Mouse (Mus musculus) small intestine, adult 2 months (tissue): ENCODE results near the gene Fam214b. TPM values are rescaled to one million over a fixed set of nuclear protein-coding genes. Genes with fewer than 3 reads are reported as not detected.
"Not testable (repeated sequence)": the region's sequence is repeated elsewhere in the genome, so short reads cannot be mapped to it uniquely, and the experiment has no call there.

Experiments used
- H3K27ac ChIP-seq: fragments of 200-500 bp; 2 replicates; pipeline ENCODE4 v1.5.1; 2012; ENCODE audit warnings: low read depth, low read length, control low read depth, inconsistent platforms; ENCODE audit not compliant: insufficient read depth
- H3K27me3 ChIP-seq: fragments of 200-500 bp; 2 replicates; pipeline ENCODE4 v1.6.1; 2012; ENCODE audit warnings: mild to moderate bottlenecking, moderate library complexity, low read length, inconsistent platforms; ENCODE audit not compliant: control insufficient read depth, insufficient read depth
- H3K36me3 ChIP-seq: fragments of 200-500 bp; 2 replicates; pipeline ENCODE4 v1.6.1; 2012; ENCODE audit warnings: mild to moderate bottlenecking, low read length, control low read depth, inconsistent platforms; ENCODE audit not compliant: control insufficient read depth, insufficient read depth
- H3K4me1 ChIP-seq: fragments of 200-500 bp; 2 replicates; pipeline ENCODE4 v1.6.1; 2012; ENCODE audit warnings: low read length, inconsistent platforms, mixed read lengths; ENCODE audit not compliant: control insufficient read depth, insufficient read depth, insufficient read length
- H3K4me3 ChIP-seq: fragments of 200-500 bp; 2 replicates; pipeline ENCODE4 v1.5.1; 2012; ENCODE audit warnings: low read depth, mild to moderate bottlenecking, control low read depth, inconsistent platforms, low read length, moderate library complexity
- CTCF ChIP-seq: fragments of 200-500 bp; IDR thresholded peaks from 2 replicates; pipeline ENCODE4 v1.5.1; 2012; ENCODE audit warnings: low read depth, mild to moderate bottlenecking, control low read depth, inconsistent platforms, low read length, moderate library complexity, mixed read lengths; ENCODE audit not compliant: insufficient replicate concordance, insufficient read length; ENCODE audit errors: extremely low read depth
- POLR2A ChIP-seq: fragments of 200-500 bp; IDR thresholded peaks from 2 replicates; pipeline ENCODE4 v1.6.1; 2012; ENCODE audit warnings: low read depth, mild to moderate bottlenecking, control low read depth, inconsistent platforms, low read length, moderate library complexity
- WGBS: fragments of 180-500 bp; shearing (Covaris S2); methylation state at CpG from one replicate; pipeline ENCODE4 v1.1.7; 2018; 5-methylcytosine and 5-hydroxymethylcytosine counted together
- polyA plus RNA-seq: library from polyadenylated mRNA; depleted of rRNA; stranded (reverse); fragments of >200 nt; gene quantifications from 2 replicates; pipeline ENCODE4 v1.2.3, GENCODE M21; 2012

Gene Fam214b
- polyA plus RNA-seq, 1 experiment: 70.5 TPM

- 52% methylated on average over 2 of the region's 2 CpGs for WGBS
- Histone ChIP-seq H3K4me3 (no peak overlapping the region), H3K27me3 (no peaks in the 10 kb centered on the region), H3K36me3 (no peaks in the 10 kb centered on the region), H3K4me1 (peaks cover 10% of the 10 kb centered on the region), H3K27ac (no peak overlapping the region)
- TF ChIP-seq POLR2A (no peak), CTCF (peak; percentile 32; the same call in 1 of the 2 replicates)
These were observed 40.3 kb downstream of the Fam214b start for GRCm38 (mm10) chr4:43005765-43006164.

- 96% methylated on average over 3 of the region's 3 CpGs for WGBS
- Histone ChIP-seq H3K36me3 (no peaks in the 10 kb centered on the region), H3K4me1 (peaks cover 10% of the 10 kb centered on the region), H3K27me3 (no peaks in the 10 kb centered on the region), H3K4me3 (no peak overlapping the region), H3K27ac (no peak overlapping the region)
- no peak for TF ChIP-seq POLR2A
- no peak for TF ChIP-seq CTCF
These were observed 41.1 kb downstream of the Fam214b start for GRCm38 (mm10) chr4:43004951-43005350.

- peak overlapping the region; percentile 72 for H3K27ac ChIP-seq
- 37% methylated on average over 12 of the region's 12 CpGs for WGBS
- no peak for TF ChIP-seq POLR2A
- no peak for TF ChIP-seq CTCF
These were observed 43.1 kb downstream of the Fam214b start for GRCm38 (mm10) chr4:43002756-43003439.

GRCm38 (mm10) chr4:43001272-43001671 lies 44.7 kb downstream of the Fam214b start:
- no peak overlapping the region for H3K4me3 ChIP-seq
- 82% methylated on average over 2 of the region's 2 CpGs for WGBS
- H3K36me3 ChIP-seq: no peaks in the 10 kb centered on the region
- H3K4me1 ChIP-seq: peaks cover 12% of the 10 kb centered on the region
- no peaks in the 10 kb centered on the region for H3K27me3 ChIP-seq
- TF ChIP-seq CTCF: no peak
- TF ChIP-seq POLR2A: no peak
- H3K27ac ChIP-seq: no peak overlapping the region

More at GRCm38 (mm10) chr4:43002756-43003439, 43.1 kb downstream of the Fam214b start:
- no peaks in the 10 kb centered on the region for H3K27me3 ChIP-seq
- H3K4me1 ChIP-seq: peaks cover 12% of the 10 kb centered on the region
- no peaks in the 10 kb centered on the region for H3K36me3 ChIP-seq
- no peak overlapping the region for H3K4me3 ChIP-seq

- peak within 1 kb of the TSS; percentile 100 for H3K4me3 ChIP-seq
- peaks cover 12% of the 10 kb centered on the region for H3K4me1 ChIP-seq
- H3K27ac ChIP-seq: peak within 1 kb of the TSS; percentile 96
- WGBS: 1% methylated on average over 49 of the region's 56 CpGs
- not testable (repeated sequence) for H3K27me3 ChIP-seq, H3K36me3 ChIP-seq
These were observed 45.7 kb downstream of the Fam214b start, which contains the start of gene Vcp for GRCm38 (mm10) chr4:43000141-43000986. Gene Vcp, minus strand, starts transcription at chr4:43000507.

GRCm38 (mm10) chr4:42999451-43000140 lies 46.4 kb downstream of the Fam214b start:
- peak overlapping the region; percentile 96 for H3K27ac ChIP-seq
- H3K4me3 ChIP-seq: peak overlapping the region; percentile 100
- H3K4me1 ChIP-seq: peaks cover 12% of the 10 kb centered on the region
- H3K27me3 ChIP-seq: no peaks in the 10 kb centered on the region
- under 1% methylated on average over 50 of the region's 51 CpGs for WGBS
- TF ChIP-seq POLR2A (no peak; the same call in 1 of the 2 replicates), CTCF (no peak)
- peaks cover 10% of the 10 kb centered on the region for H3K36me3 ChIP-seq

GRCm38 (mm10) chr4:42998022-42998421 lies 48.0 kb downstream of the Fam214b start:
- no peak overlapping the region for H3K4me3 ChIP-seq
- peaks cover 7% of the 10 kb centered on the region for H3K4me1 ChIP-seq
- no peaks in the 10 kb centered on the region for H3K27me3 ChIP-seq
- no peak overlapping the region for H3K27ac ChIP-seq
- H3K36me3 ChIP-seq: peaks cover 26% of the 10 kb centered on the region
- no peak for TF ChIP-seq POLR2A
- TF ChIP-seq CTCF: no peak
- 28% methylated on average over 2 of the region's 2 CpGs for WGBS
